Mouse (Mus musculus) ES-Bruce4 (cell line): ENCODE measurements around the gene Atg13.

Source experiments
- CTCF ChIP-seq: IDR thresholded peaks from one replicate; pipeline ENCODE4 v1.8.1; 2011; ENCODE audit warnings: low read depth, low read length
- POLR2A ChIP-seq: IDR thresholded peaks from one replicate; pipeline ENCODE4 v1.8.1; 2011; ENCODE audit warnings: low read length; ENCODE audit not compliant: insufficient read depth

GRCm38 (mm10) chr2:91655388-91655787 is 55.0 kb downstream of the Atg13 start:
- TF ChIP-seq POLR2A (no peak), CTCF (no peak)
